Mouse (Mus musculus): ENCODE measurements around the gene Nf1. TPM values are rescaled to one million over a fixed set of nuclear protein-coding genes. Genes with fewer than 3 reads are reported as not detected.

Nf1 gene
- polyA plus RNA-seq, 1 experiment from 2014 or later: 7.9 TPM

- ATAC-seq (ENCODE audit: low FRiP score, low read depth): no peak
- no peak overlapping the region for H3K9ac ChIP-seq
- H3K9me3 ChIP-seq: no peaks in the 10 kb centered on the region
- no peak overlapping the region for H3K4me2 ChIP-seq (replicated peaks)
- H3K4me3 ChIP-seq: no peak overlapping the region
- H3K36me3 ChIP-seq: peaks cover 56% of the 10 kb centered on the region
- 84% methylated on average over 8 of the region's 8 CpGs for WGBS
- H3K27me3 ChIP-seq: no peaks in the 10 kb centered on the region
- peak overlapping the region; percentile 52 for H3K27ac ChIP-seq
- H3K4me1 ChIP-seq: peaks cover 6% of the 10 kb centered on the region
Measured at GRCm38 (mm10) chr11:79533950-79534690, 194.6 kb downstream of the Nf1 start.

- WGBS: 95% methylated on average over 4 of the region's 4 CpGs
- H3K4me3 ChIP-seq: no peak overlapping the region
- H3K36me3 ChIP-seq: peaks cover 66% of the 10 kb centered on the region
- H3K9me3 ChIP-seq: no peaks in the 10 kb centered on the region
- H3K4me1 ChIP-seq: peaks cover 6% of the 10 kb centered on the region
- ATAC-seq (ENCODE audit: low FRiP score, low read depth): no peak
- no peak overlapping the region for H3K4me2 ChIP-seq (replicated peaks)
- H3K27me3 ChIP-seq: no peaks in the 10 kb centered on the region
- H3K9ac ChIP-seq: no peak overlapping the region
- no peak overlapping the region for H3K27ac ChIP-seq
Measured at GRCm38 (mm10) chr11:79535554-79535953, 196.1 kb downstream of the Nf1 start.

- Histone ChIP-seq H3K4me3 (no peak overlapping the region), H3K27ac (no peak overlapping the region), H3K4me1 (peaks cover 6% of the 10 kb centered on the region), H3K4me2 (replicated peaks) (no peak overlapping the region), H3K9me3 (no peaks in the 10 kb centered on the region), H3K9ac (no peak overlapping the region), H3K27me3 (no peaks in the 10 kb centered on the region), H3K36me3 (peaks cover 69% of the 10 kb centered on the region)
- ATAC-seq (ENCODE audit: low FRiP score, low read depth): no peak
- 87% methylated on average over 3 of the region's 3 CpGs for WGBS
Measured at GRCm38 (mm10) chr11:79536293-79536692, 196.8 kb downstream of the Nf1 start.

- Histone ChIP-seq H3K9me3 (no peaks in the 10 kb centered on the region), H3K27me3 (no peaks in the 10 kb centered on the region), H3K27ac (no peak overlapping the region), H3K4me2 (replicated peaks) (no peak overlapping the region), H3K4me3 (no peak overlapping the region), H3K36me3 (peaks cover 92% of the 10 kb centered on the region), H3K4me1 (no peaks in the 10 kb centered on the region), H3K9ac (no peak overlapping the region)
- no peak for ATAC-seq (ENCODE audit: low FRiP score, low read depth)
- 75% methylated on average over 1 of the region's 1 CpGs for WGBS
Measured at GRCm38 (mm10) chr11:79552622-79553021, 213.1 kb downstream of the Nf1 start.

- ATAC-seq (ENCODE audit: low FRiP score, low read depth): no peak
- 90% methylated on average over 4 of the region's 4 CpGs for WGBS
- no peaks in the 10 kb centered on the region for H3K4me1 ChIP-seq
- H3K27me3 ChIP-seq: no peaks in the 10 kb centered on the region
- H3K4me3 ChIP-seq: no peak overlapping the region
- no peaks in the 10 kb centered on the region for H3K9me3 ChIP-seq
- peaks cover 85% of the 10 kb centered on the region for H3K36me3 ChIP-seq
- H3K27ac ChIP-seq: no peak overlapping the region
- no peak overlapping the region for H3K9ac ChIP-seq
- H3K4me2 ChIP-seq (replicated peaks): no peak overlapping the region
Measured at GRCm38 (mm10) chr11:79560536-79560935, 221.0 kb downstream of the Nf1 start.

- no peaks in the 10 kb centered on the region for H3K9me3 ChIP-seq
- H3K36me3 ChIP-seq: peaks cover 87% of the 10 kb centered on the region
- no peak for ATAC-seq (ENCODE audit: low FRiP score, low read depth)
- H3K27ac ChIP-seq: no peak overlapping the region
- H3K27me3 ChIP-seq: no peaks in the 10 kb centered on the region
- H3K4me2 ChIP-seq (replicated peaks): no peak overlapping the region
- no peak overlapping the region for H3K9ac ChIP-seq
- no peak overlapping the region for H3K4me3 ChIP-seq
- 77% methylated on average over 7 of the region's 7 CpGs for WGBS
- H3K4me1 ChIP-seq: no peaks in the 10 kb centered on the region
Measured at GRCm38 (mm10) chr11:79563493-79563892, 224.0 kb downstream of the Nf1 start.

DNA sequence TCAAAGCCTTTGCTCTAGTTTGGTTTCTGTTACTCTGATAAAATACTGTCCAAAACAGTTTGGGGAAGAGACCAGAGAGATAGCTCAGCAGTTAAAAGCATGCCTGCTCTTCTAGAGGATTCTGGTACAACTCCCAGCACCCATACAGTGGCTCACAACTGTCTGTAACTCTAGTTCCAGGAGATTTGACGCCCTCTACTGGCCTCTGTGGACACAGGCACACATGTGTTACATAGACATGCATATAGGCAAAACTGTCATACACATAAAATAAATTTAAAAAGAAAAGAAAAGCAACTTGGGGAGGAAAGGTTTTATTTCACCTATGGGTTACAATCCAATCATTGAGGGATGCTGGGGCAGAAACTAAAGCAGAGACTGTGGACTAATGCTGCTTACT, 227.5 kb downstream of the Nf1 start:
- H3K4me3 ChIP-seq: no peak overlapping the region
- ATAC-seq (ENCODE audit: low FRiP score, low read depth): no peak
- no peak overlapping the region for H3K27ac ChIP-seq
- H3K4me2 ChIP-seq (replicated peaks): no peak overlapping the region
- WGBS: 68% methylated on average over 1 of the region's 1 CpGs
- no peaks in the 10 kb centered on the region for H3K4me1 ChIP-seq
- H3K9me3 ChIP-seq: no peaks in the 10 kb centered on the region
- no peaks in the 10 kb centered on the region for H3K27me3 ChIP-seq
- H3K9ac ChIP-seq: no peak overlapping the region
- H3K36me3 ChIP-seq: peaks cover 88% of the 10 kb centered on the region

DNA sequence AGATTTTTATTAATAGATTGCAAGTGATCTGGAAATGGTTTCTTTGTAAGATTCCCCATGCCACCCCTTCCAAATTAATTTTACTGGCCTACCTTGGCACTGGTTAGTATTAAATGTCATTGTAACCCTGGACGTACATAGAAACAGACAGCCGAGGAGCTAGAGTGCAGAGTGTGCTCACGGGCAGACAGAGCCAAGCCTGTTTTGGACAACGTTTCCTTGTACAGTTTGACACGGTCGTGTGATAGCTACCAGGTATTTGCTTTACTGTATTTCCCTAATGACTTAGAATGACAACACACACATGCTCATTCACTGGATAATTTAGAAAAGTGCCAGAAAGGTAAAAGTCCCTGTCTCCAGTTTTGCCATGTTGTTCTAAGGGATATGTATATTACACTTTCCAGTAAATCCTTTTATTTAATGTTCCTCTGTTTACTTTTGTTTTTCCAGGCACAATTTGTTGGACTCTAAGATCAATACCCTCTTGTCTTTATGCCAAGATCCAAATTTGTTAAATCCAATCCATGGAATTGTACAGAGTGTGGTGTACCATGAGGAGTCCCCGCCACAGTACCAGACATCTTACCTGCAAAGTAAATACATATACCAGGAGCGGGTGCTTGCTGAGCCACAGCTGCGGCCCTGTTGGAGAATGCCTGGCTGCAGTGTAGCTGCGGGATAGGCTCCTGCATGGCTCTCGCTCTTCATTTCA, 228.9 kb downstream of the Nf1 start:
- Histone ChIP-seq H3K4me3 (no peak overlapping the region), H3K27me3 (no peaks in the 10 kb centered on the region), H3K27ac (no peak overlapping the region), H3K4me2 (replicated peaks) (no peak overlapping the region), H3K4me1 (no peaks in the 10 kb centered on the region), H3K9me3 (no peaks in the 10 kb centered on the region), H3K9ac (no peak overlapping the region), H3K36me3 (peaks cover 85% of the 10 kb centered on the region)
- 84% methylated on average over 11 of the region's 11 CpGs for WGBS
- no peak for ATAC-seq (ENCODE audit: low FRiP score, low read depth)

DNA sequence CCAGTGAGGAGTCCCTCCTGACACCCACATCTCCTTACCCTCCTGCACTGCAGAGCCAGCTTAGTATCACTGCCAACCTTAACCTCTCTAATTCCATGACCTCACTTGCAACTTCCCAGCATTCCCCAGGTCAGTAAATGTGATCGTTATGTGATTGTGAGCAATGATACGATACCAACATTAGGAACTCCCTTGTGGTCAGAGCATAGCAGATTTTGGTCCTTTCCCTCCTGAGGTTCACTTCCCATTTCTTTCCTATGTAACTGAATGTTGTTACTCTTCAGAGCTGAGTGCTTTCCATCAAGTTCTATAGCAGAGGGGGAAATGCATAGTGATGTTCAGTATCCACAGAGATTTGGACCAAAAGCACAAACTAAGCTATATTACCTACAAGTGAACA, 230.8 kb downstream of the Nf1 start:
- 87% methylated on average over 2 of the region's 2 CpGs for WGBS
- Histone ChIP-seq H3K27me3 (no peaks in the 10 kb centered on the region), H3K27ac (no peak overlapping the region), H3K9ac (no peak overlapping the region), H3K9me3 (no peaks in the 10 kb centered on the region), H3K36me3 (peaks cover 90% of the 10 kb centered on the region), H3K4me2 (replicated peaks) (no peak overlapping the region), H3K4me3 (no peak overlapping the region), H3K4me1 (no peaks in the 10 kb centered on the region)
- no peak for ATAC-seq (ENCODE audit: low FRiP score, low read depth)

GRCm38 (mm10) chr11:79573836-79574235, 234.3 kb downstream of the Nf1 start:
- WGBS: 88% methylated on average over 3 of the region's 3 CpGs
- H3K9ac ChIP-seq: no peak overlapping the region
- ATAC-seq (ENCODE audit: low FRiP score, low read depth): no peak
- H3K27ac ChIP-seq: no peak overlapping the region
- no peaks in the 10 kb centered on the region for H3K4me1 ChIP-seq
- no peaks in the 10 kb centered on the region for H3K27me3 ChIP-seq
- no peaks in the 10 kb centered on the region for H3K9me3 ChIP-seq
- peaks cover 79% of the 10 kb centered on the region for H3K36me3 ChIP-seq
- no peak overlapping the region for H3K4me2 ChIP-seq (replicated peaks)
- H3K4me3 ChIP-seq: no peak overlapping the region

DNA sequence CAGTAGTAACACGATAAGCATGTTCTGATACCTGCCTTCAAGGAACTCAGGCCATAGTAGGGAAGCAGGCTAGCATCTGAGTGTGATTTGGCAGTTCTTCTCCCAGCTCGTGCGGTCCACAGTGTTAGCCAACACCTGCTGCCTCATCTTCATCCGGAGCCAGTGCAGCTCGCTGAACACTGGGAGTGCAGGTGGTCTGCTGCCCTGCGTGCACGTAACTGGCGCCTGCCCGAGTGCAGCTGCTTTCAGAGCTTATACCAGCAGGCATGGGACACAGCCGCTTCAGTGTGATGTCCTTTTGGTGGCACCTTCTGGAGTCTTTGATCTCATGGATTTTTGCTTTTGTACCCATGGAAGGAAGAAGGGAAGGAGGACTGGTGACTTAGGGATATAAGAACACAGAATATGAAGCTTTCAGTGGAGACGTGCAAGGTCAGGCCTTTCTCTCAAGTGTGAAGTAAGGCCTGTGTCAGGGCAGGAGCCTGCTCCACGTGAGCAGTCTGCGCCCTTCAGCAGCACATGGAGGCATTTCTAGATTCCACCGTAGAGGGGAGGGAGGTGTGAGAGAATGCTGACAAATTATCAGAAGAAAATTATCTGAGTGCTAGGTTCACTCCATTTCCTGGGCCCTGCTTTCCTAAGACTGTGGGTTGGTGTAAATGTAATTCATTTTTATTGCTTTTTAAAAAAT, 236.0 kb downstream of the Nf1 start:
- H3K36me3 ChIP-seq: peaks cover 64% of the 10 kb centered on the region
- ATAC-seq (ENCODE audit: low FRiP score, low read depth): no peak

GRCm38 (mm10) chr11:79577741-79578140, 238.2 kb downstream of the Nf1 start:
- WGBS: 57% methylated on average over 5 of the region's 5 CpGs

More for the DNA sequence above, 236.0 kb downstream of the Nf1 start:
- no peaks in the 10 kb centered on the region for H3K27me3 ChIP-seq
- 91% methylated on average over 14 of the region's 14 CpGs for WGBS
- no peak overlapping the region for H3K27ac ChIP-seq
- no peaks in the 10 kb centered on the region for H3K4me1 ChIP-seq
- H3K9ac ChIP-seq: no peak overlapping the region
- H3K9me3 ChIP-seq: no peaks in the 10 kb centered on the region
- H3K4me2 ChIP-seq (replicated peaks): no peak overlapping the region
- no peak overlapping the region for H3K4me3 ChIP-seq

More at GRCm38 (mm10) chr11:79577741-79578140, 238.2 kb downstream of the Nf1 start:
- Histone ChIP-seq H3K36me3 (peaks cover 47% of the 10 kb centered on the region), H3K27me3 (no peaks in the 10 kb centered on the region), H3K9ac (no peak overlapping the region), H3K4me1 (no peaks in the 10 kb centered on the region), H3K27ac (no peak overlapping the region), H3K9me3 (no peaks in the 10 kb centered on the region), H3K4me2 (replicated peaks) (no peak overlapping the region), H3K4me3 (no peak overlapping the region)
- ATAC-seq (ENCODE audit: low FRiP score, low read depth): no peak

All from limb, embryonic 13.5 days (tissue).